31 mouse cellular contexts compared by ENCODE assay signal in the genomic region with DNA sequence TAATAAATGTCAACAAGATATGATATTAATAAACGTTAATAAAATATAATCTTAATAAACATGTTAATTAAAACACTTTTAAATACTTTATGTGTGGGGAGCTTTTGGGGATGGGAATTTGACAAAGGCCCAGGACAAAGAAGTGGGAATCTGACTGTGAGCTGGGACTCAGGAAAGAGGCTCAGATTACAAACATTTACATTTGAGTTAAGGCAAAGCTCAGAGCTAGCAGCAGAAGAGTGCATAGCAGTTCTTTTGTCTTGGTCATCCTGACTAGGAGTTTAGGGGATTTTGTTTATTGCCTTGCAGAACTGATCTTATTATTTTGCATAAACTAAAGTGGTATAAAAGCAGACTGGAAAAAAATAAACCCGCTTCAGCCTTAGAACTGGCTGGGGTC. TPM values are rescaled to one million over a fixed set of nuclear protein-coding genes. Genes with fewer than 3 reads are reported as not detected.
DNase-seq lines count a peak whose midpoint lies in the region; ATAC-seq and TF ChIP-seq lines count a peak whose summit lies in the region.
"Had no signal": no experiment of that assay in that cellular context is flagged by ENCODE, and none has a peak within 500 bp of the region (broad histone marks: within the 10 kb centered on the region; RNA-seq: fewer than 3 reads in every experiment).

No protein-coding gene starts in this region.

- 45% methylated on average over 2 of the region's 2 CpGs for WGBS in heart, embryonic 13.5 days
- WGBS in intestine, embryonic 14.5 days, result 37% methylated on average over 2 of the region's 2 CpGs
- WGBS in intestine, embryonic 15.5 days, result 35% methylated on average over 2 of the region's 2 CpGs
- WGBS in hindbrain, postnatal 0 days, result 26% methylated on average over 2 of the region's 2 CpGs

- H3K27ac ChIP-seq in heart, embryonic 13.5 days (replicated peaks), result no peak overlapping the region; the same call in 1 of the 2 replicates
- 0 out of 2 replicates have a peak overlapping the region, but pooled peaks have one; percentile 33 for H3K27ac ChIP-seq in intestine, embryonic 14.5 days (ENCODE audit: low read depth)
- H3K27ac ChIP-seq in intestine, embryonic 15.5 days, result no peak overlapping the region
- H3K27ac ChIP-seq in hindbrain, postnatal 0 days, result no peak overlapping the region
- H3K27ac ChIP-seq: forebrain, embryonic 15.5 days; hindbrain, embryonic 13.5 days; kidney, postnatal 0 days; liver, embryonic 12.5 days; macrophage; midbrain, embryonic 13.5 days; neural tube, embryonic 13.5 days had no signal

- H3K4me3 ChIP-seq in heart, embryonic 13.5 days, result no peak overlapping the region
- H3K4me3 ChIP-seq in intestine, embryonic 14.5 days (ENCODE audit: low read depth, low read length), result no peak overlapping the region
- H3K4me3 ChIP-seq in intestine, embryonic 15.5 days (replicated peaks), result no peak overlapping the region
- H3K4me3 ChIP-seq in hindbrain, postnatal 0 days (ENCODE audit: low read length), result no peak overlapping the region
- H3K4me3 ChIP-seq: forebrain, embryonic 15.5 days; hindbrain, embryonic 13.5 days; liver, embryonic 12.5 days; midbrain, embryonic 13.5 days; neural tube, embryonic 13.5 days had no signal

- no peaks in the 10 kb centered on the region for H3K27me3 ChIP-seq in heart, embryonic 13.5 days (replicated peaks)
- H3K27me3 ChIP-seq in intestine, embryonic 14.5 days (replicated peaks; ENCODE audit: control insufficient read depth, insufficient read depth, low read length), result no peaks in the 10 kb centered on the region
- H3K27me3 ChIP-seq in intestine, embryonic 15.5 days (replicated peaks), result no peaks in the 10 kb centered on the region
- H3K27me3 ChIP-seq in hindbrain, postnatal 0 days (ENCODE audit: insufficient read depth, low read length), result no peaks in the 10 kb centered on the region
- H3K27me3 ChIP-seq: CH12.LX; forebrain, embryonic 15.5 days; hindbrain, embryonic 13.5 days; liver, embryonic 12.5 days; midbrain, embryonic 13.5 days; neural tube, embryonic 13.5 days had no signal

- peaks cover 6% of the 10 kb centered on the region; the same call in 1 of the 2 replicates for H3K9me3 ChIP-seq in heart, embryonic 13.5 days
- 0 out of 2 replicates have a peak, but pooled peaks cover 3% of the 10 kb centered on the region for H3K9me3 ChIP-seq in intestine, embryonic 14.5 days (ENCODE audit: control insufficient read depth, low read length)
- H3K9me3 ChIP-seq in intestine, embryonic 15.5 days, result no peaks in the 10 kb centered on the region
- no peaks in the 10 kb centered on the region for H3K9me3 ChIP-seq in hindbrain, postnatal 0 days (ENCODE audit: low read length)
- H3K9me3 ChIP-seq: forebrain, embryonic 15.5 days; midbrain, embryonic 13.5 days; neural tube, embryonic 13.5 days had no signal

- peaks cover 18% of the 10 kb centered on the region for H3K36me3 ChIP-seq in heart, embryonic 13.5 days
- no peaks in the 10 kb centered on the region for H3K36me3 ChIP-seq in intestine, embryonic 14.5 days (ENCODE audit: control insufficient read depth, insufficient read depth, low read length)
- no peaks in the 10 kb centered on the region for H3K36me3 ChIP-seq in intestine, embryonic 15.5 days
- no peaks in the 10 kb centered on the region for H3K36me3 ChIP-seq in hindbrain, postnatal 0 days (ENCODE audit: insufficient read depth, low read length)
- H3K36me3 ChIP-seq: forebrain, embryonic 15.5 days; hindbrain, embryonic 13.5 days; neural tube, embryonic 13.5 days had no signal

- no peak overlapping the region for H3K4me2 ChIP-seq in heart, embryonic 13.5 days
- no peak overlapping the region for H3K4me2 ChIP-seq in intestine, embryonic 14.5 days (ENCODE audit: low read length)
- no peak overlapping the region for H3K4me2 ChIP-seq in intestine, embryonic 15.5 days (replicated peaks)
- H3K4me2 ChIP-seq in hindbrain, postnatal 0 days (ENCODE audit: low read depth, low read length), result no peak overlapping the region
- H3K4me2 ChIP-seq: forebrain, embryonic 15.5 days; hindbrain, embryonic 13.5 days; liver, embryonic 12.5 days; midbrain, embryonic 13.5 days; neural tube, embryonic 13.5 days had no signal

- no peak for TF ChIP-seq CTCF in hindbrain, postnatal 0 days (IDR thresholded peaks at IDR 0.05; ENCODE audit: low read depth)

- ATAC-seq in heart, embryonic 13.5 days (ENCODE audit: extremely low read depth, insufficient number of reproducible peaks, low FRiP score, low TSS enrichment), result no peak
- no peak for ATAC-seq in intestine, embryonic 14.5 days (replicated peaks; ENCODE audit: low FRiP score, low TSS enrichment, low read depth)
- no peak for ATAC-seq in intestine, embryonic 15.5 days
- no peak for ATAC-seq in hindbrain, postnatal 0 days
- ATAC-seq: activated CD4-positive, CD25-positive, alpha-beta regulatory T cell, adult 4 months; forebrain, embryonic 15.5 days; liver, embryonic 12.5 days; liver, postnatal 0 days; lung, postnatal 0 days; midbrain, embryonic 13.5 days had no signal

- H3K4me1 ChIP-seq in heart, embryonic 13.5 days, result peaks cover 83% of the 10 kb centered on the region
- peaks cover 42% of the 10 kb centered on the region for H3K4me1 ChIP-seq in intestine, embryonic 14.5 days (replicated peaks; ENCODE audit: control insufficient read depth, insufficient read depth, low read length)
- peaks cover 19% of the 10 kb centered on the region for H3K4me1 ChIP-seq in intestine, embryonic 15.5 days (replicated peaks)
- H3K4me1 ChIP-seq in hindbrain, postnatal 0 days (ENCODE audit: insufficient read depth, low read length), result no peaks in the 10 kb centered on the region

- DNase-seq in embryo, embryonic 10.5 days (ENCODE audit: low spot score), result peak; percentile 42
- DNase-seq in embryo, embryonic 10 days (ENCODE audit: low spot score), result no peak
- DNase-seq in heart, postnatal 25 days (ENCODE audit: low spot score), result no peak
- no peak for DNase-seq in intestine, embryonic 14.5 days (ENCODE audit: low spot score)
- DNase-seq in ZHBTc4 (ENCODE audit: low read depth, low spot score), result peak; percentile 56
- no peak for DNase-seq in hindbrain, postnatal 0 days (ENCODE audit: low spot score)
- DNase-seq: adrenal gland, adult 2 months; adrenal gland, postnatal 36 days; cerebellum, adult 18-20 months; cerebellum, postnatal 14 days; gastrocnemius, postnatal 25 days; heart, postnatal 14 days; kidney, adult 18-20 months; kidney, postnatal 4 days; layer of hippocampus, postnatal 36 days; left cerebral cortex, postnatal 4 days; liver, postnatal 0 days; thymus, adult 2 months; thymus, postnatal 36 days had no signal

- peak overlapping the region; percentile 68; the same call in 1 of the 2 replicates for H3K9ac ChIP-seq in heart, embryonic 13.5 days
- no peak overlapping the region for H3K9ac ChIP-seq in intestine, embryonic 14.5 days (ENCODE audit: low read length)
- no peak overlapping the region for H3K9ac ChIP-seq in intestine, embryonic 15.5 days
- H3K9ac ChIP-seq in hindbrain, postnatal 0 days (replicated peaks; ENCODE audit: low read length), result no peak overlapping the region
- H3K9ac ChIP-seq: forebrain, embryonic 15.5 days; hindbrain, embryonic 13.5 days; liver, embryonic 12.5 days; liver, postnatal 0 days; midbrain, embryonic 13.5 days; neural tube, embryonic 13.5 days had no signal

- intact Hi-C loops in heart, postnatal 25 days (cut with DNase I), result no loop called here

RNA-seq across cellular contexts. Expression of a gene that starts 20.8 kb away (rescaled TPM):
- 202 and 213 TPM in 2 replicates for polyA plus RNA-seq in heart, embryonic 13.5 days (2015; fragmentation: Nextera tagmentation; extraction: Ambion mirVana)
- total RNA-seq in heart, postnatal 25 days (2021), result 100 to 1,000 TPM; 249 to 269 TPM
- polyA plus RNA-seq in intestine, embryonic 14.5 days (2014; fragmentation: Nextera tagmentation; extraction: Ambion mirVana), result 107 and 114 TPM in 2 replicates
- 126 and 135 TPM in 2 replicates for polyA plus RNA-seq in intestine, embryonic 15.5 days (2015; fragmentation: Nextera tagmentation; extraction: Ambion mirVana)
- total RNA-seq in hindbrain, postnatal 0 days (2014; rRNA removed), result 64.7 and 70.1 TPM in 2 replicates
- polyA plus RNA-seq in hindbrain, postnatal 0 days (2015; fragmentation: Nextera tagmentation; extraction: Ambion mirVana), result 57.1 and 59.7 TPM in 2 replicates

Comparison
In these comparisons a context has a peak if more than half of its experiments do, and no peak if none do; other contexts are left out.
1. DNase-seq: peak in embryo, embryonic 10.5 days (single experiment) and ZHBTc4 (single experiment); none in embryo, embryonic 10 days (single experiment), heart, postnatal 25 days (single experiment), intestine, embryonic 14.5 days (single experiment) and hindbrain, postnatal 0 days (single experiment).